In the genomic region with DNA sequence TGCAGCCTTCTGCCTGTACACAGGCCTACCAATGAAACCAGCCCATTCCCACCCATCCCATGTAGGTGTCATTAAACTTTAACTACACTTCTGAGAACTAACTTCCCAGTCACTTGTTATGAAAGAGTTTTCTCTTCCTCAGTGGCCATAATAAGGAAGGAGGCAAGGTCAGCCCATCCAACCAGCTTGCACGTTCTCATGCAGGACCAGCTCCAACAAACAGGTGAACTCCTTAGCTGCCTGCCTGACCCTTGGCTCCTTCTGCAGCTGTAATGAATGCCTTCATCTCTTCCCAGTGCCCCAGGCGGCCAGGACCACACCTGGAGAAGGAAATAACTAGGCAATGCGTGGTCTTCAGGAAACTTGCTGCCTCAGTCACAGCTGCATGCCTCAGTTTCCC, we compare ENCODE assay signal across 27 mouse cellular contexts. TPM values are rescaled to one million over a fixed set of nuclear protein-coding genes. Genes with fewer than 3 reads are reported as not detected.
A peak's percentile ranks its signal among the peaks of the same experiment; 100 is the strongest.
DNase-seq lines count a peak whose midpoint lies in the region; ATAC-seq and TF ChIP-seq lines count a peak whose summit lies in the region.
"Had no signal": no experiment of that assay in that cellular context is flagged by ENCODE, and none has a peak within 500 bp of the region (broad histone marks: within the 10 kb centered on the region; RNA-seq: fewer than 3 reads in every experiment).

No protein-coding gene starts in this region.

- WGBS in kidney, adult 2 months, result 32% methylated on average over 3 of the region's 3 CpGs
- WGBS in kidney, embryonic 14.5 days, result 59% methylated on average over 3 of the region's 3 CpGs
- 91% methylated on average over 3 of the region's 3 CpGs for WGBS in cerebellum, adult 2 months

- no peak for ATAC-seq in kidney, embryonic 14.5 days (ENCODE audit: low FRiP score, low TSS enrichment)
- ATAC-seq: CD4-positive, CD25-positive, alpha-beta regulatory T cell, adult 4 months; forebrain, embryonic 16.5 days; liver, embryonic 12.5 days; liver, postnatal 0 days had no signal

- no peaks in the 10 kb centered on the region for H3K27me3 ChIP-seq in kidney, adult 2 months (replicated peaks; ENCODE audit: control insufficient read depth, insufficient read depth, low read length)
- H3K27me3 ChIP-seq in kidney, embryonic 14.5 days (ENCODE audit: control insufficient read depth, insufficient read depth, low read length), result peaks cover 12% of the 10 kb centered on the region
- peaks cover 12% of the 10 kb centered on the region for H3K27me3 ChIP-seq in E14TG2a.4 (ENCODE audit: insufficient read depth, low read length)
- no peaks in the 10 kb centered on the region for H3K27me3 ChIP-seq in cerebellum, adult 2 months (ENCODE audit: control insufficient read depth, insufficient read depth, low read length)

- in situ Hi-C loops in ES-E14 (cut with MboI; ENCODE audit: low sequenced_read_pairs in 2 of 2, unreplicated experiment in 2 of 2), result no loop called here

- no peak for TF ChIP-seq CTCF in kidney, adult 2 months (conservative IDR thresholded peaks at IDR 0.05; ENCODE audit: insufficient read depth, insufficient read length, low read depth, low read length)
- TF ChIP-seq CTCF in E14TG2a.4 (conservative IDR thresholded peaks at IDR 0.05; ENCODE audit: low read length), result no peak
- TF ChIP-seq CTCF in cerebellum, adult 2 months (IDR thresholded peaks at IDR 0.05; ENCODE audit: borderline replicate concordance, insufficient read depth, low read depth, low read length), result no peak

- no peaks in the 10 kb centered on the region for H3K9me3 ChIP-seq in kidney, embryonic 14.5 days (ENCODE audit: control insufficient read depth, low read length)
- H3K9me3 ChIP-seq in E14TG2a.4 (ENCODE audit: low read length) (no peaks in the 10 kb centered on the region), ES-E14 (ENCODE audit: control insufficient read depth, insufficient read depth, low read depth, low read length) (no peaks in the 10 kb centered on the region)
- H3K9me3 ChIP-seq: G1E; heart, embryonic 12.5 days; hindbrain, embryonic 13.5 days; liver, embryonic 12.5 days; midbrain, embryonic 12.5 days had no signal

- H3K36me3 ChIP-seq in kidney, adult 2 months (ENCODE audit: control insufficient read depth, insufficient read depth, low read length), result no peaks in the 10 kb centered on the region
- H3K36me3 ChIP-seq in kidney, embryonic 14.5 days (ENCODE audit: control insufficient read depth, insufficient read depth, low read length), result no peaks in the 10 kb centered on the region
- H3K36me3 ChIP-seq in E14TG2a.4 (ENCODE audit: insufficient read depth, low read length), result no peaks in the 10 kb centered on the region
- H3K36me3 ChIP-seq in ES-E14 (ENCODE audit: control insufficient read depth, insufficient read depth, low read length, poor library complexity, severe bottlenecking), result no peaks in the 10 kb centered on the region
- H3K36me3 ChIP-seq: G1E; heart, embryonic 12.5 days; hindbrain, embryonic 13.5 days; liver, embryonic 12.5 days; midbrain, embryonic 12.5 days had no signal

- no peak for TF ChIP-seq POLR2A in kidney, adult 2 months (IDR thresholded peaks at IDR 0.05; ENCODE audit: low read depth, low read length)
- no peak for TF ChIP-seq POLR2A in cerebellum, adult 2 months (IDR thresholded peaks at IDR 0.05; ENCODE audit: borderline replicate concordance, insufficient read depth, low read length)

- no peak overlapping the region for H3K9ac ChIP-seq in kidney, embryonic 14.5 days (ENCODE audit: low read depth, low read length)
- no peak overlapping the region for H3K9ac ChIP-seq in ES-E14 (ENCODE audit: insufficient read depth, low read depth, low read length, poor library complexity, severe bottlenecking)
- H3K9ac ChIP-seq: heart, embryonic 12.5 days; hindbrain, embryonic 13.5 days; liver, embryonic 12.5 days; liver, postnatal 0 days; midbrain, embryonic 12.5 days had no signal

- peak; percentile 90 for DNase-seq in kidney, adult 2 months
- no peak for DNase-seq in ES-E14 (ENCODE audit: low read depth, low spot score)
- peak; percentile 60 to 80 for DNase-seq in kidney, postnatal 36 days
- no peak for DNase-seq in embryo, embryonic 10.5 days (ENCODE audit: low spot score)
- no peak for DNase-seq in cerebellum, adult 2 months
- DNase-seq: adrenal gland, postnatal 10 days; cerebellum, postnatal 10 days; heart, adult 2 months; heart, postnatal 4 days; layer of hippocampus, adult 9-11 months; left cerebral cortex, postnatal 4 days; liver, postnatal 0 days; lung, postnatal 36 days; thymus, postnatal 14 days had no signal

- no peak overlapping the region for H3K27ac ChIP-seq in kidney, adult 2 months (ENCODE audit: insufficient read depth, low read depth, low read length)
- H3K27ac ChIP-seq in kidney, embryonic 14.5 days (ENCODE audit: low read depth, low read length), result no peak overlapping the region
- peak overlapping the region; percentile 91; the same call in 1 of the 2 replicates for H3K27ac ChIP-seq in ES-E14 (ENCODE audit: insufficient read depth, low read depth, low read length, poor library complexity, severe bottlenecking)
- H3K27ac ChIP-seq in cerebellum, adult 2 months (ENCODE audit: insufficient read depth, low read length), result no peak overlapping the region
- H3K27ac ChIP-seq: heart, adult 2 months; hindbrain, embryonic 13.5 days; left cerebral cortex, adult 2 months; liver, embryonic 12.5 days; midbrain, embryonic 12.5 days had no signal

- no peak overlapping the region for H3K4me3 ChIP-seq in kidney, adult 2 months (ENCODE audit: insufficient read depth, low read depth, low read length)
- no peak overlapping the region for H3K4me3 ChIP-seq in kidney, embryonic 14.5 days (ENCODE audit: low read length)
- peak overlapping the region; percentile 63; the same call in 1 of the 2 replicates for H3K4me3 ChIP-seq in E14TG2a.4 (replicated peaks; ENCODE audit: low read length)
- H3K4me3 ChIP-seq in ES-E14 (ENCODE audit: insufficient read depth in 1 of 2, low read depth in 1 of 2, low read length in 2 of 2, poor library complexity in 1 of 2, severe bottlenecking in 1 of 2), result no peak overlapping the region
- no peak overlapping the region for H3K4me3 ChIP-seq in cerebellum, adult 2 months (replicated peaks; ENCODE audit: insufficient read depth, low read depth, low read length)
- H3K4me3 ChIP-seq: erythroblast, embryonic 14.5 days; heart, adult 2 months; heart, embryonic 12.5 days; hindbrain, embryonic 13.5 days; left cerebral cortex, adult 2 months; liver, embryonic 12.5 days; midbrain, embryonic 12.5 days had no signal

- no peak overlapping the region for H3K4me2 ChIP-seq in kidney, embryonic 14.5 days (replicated peaks; ENCODE audit: low read depth, low read length)
- H3K4me2 ChIP-seq: heart, embryonic 12.5 days; hindbrain, embryonic 13.5 days had no signal

- H3K4me1 ChIP-seq in kidney, adult 2 months (ENCODE audit: control insufficient read depth, insufficient read depth, low read length), result peaks cover 12% of the 10 kb centered on the region
- no peaks in the 10 kb centered on the region for H3K4me1 ChIP-seq in kidney, embryonic 14.5 days (ENCODE audit: control insufficient read depth, insufficient read depth, low read length)
- H3K4me1 ChIP-seq in E14TG2a.4 (replicated peaks; ENCODE audit: low read depth, low read length) (peaks cover 67% of the 10 kb centered on the region), ES-E14 (ENCODE audit: control insufficient read depth in 2 of 2, insufficient read depth in 2 of 2, low read length in 2 of 2, poor library complexity in 1 of 2) (peaks cover 3 to 30% of the 10 kb centered on the region in 2 experiments; a peak in 3 of 4 replicates)
- H3K4me1 ChIP-seq in cerebellum, adult 2 months (ENCODE audit: control insufficient read depth, insufficient read depth, low read length), result peaks cover 7% of the 10 kb centered on the region

TF ChIP-seq in ES-E14, 5 proteins besides CTCF, POLR2A, EP300 and RAD21:
- TF ChIP-seq ZNF384 (IDR thresholded peaks at IDR 0.05; ENCODE audit: low read depth, low read length) (no peak), HCFC1 (IDR thresholded peaks at IDR 0.05; ENCODE audit: borderline replicate concordance, insufficient read depth, low read length) (no peak), MAFK (IDR thresholded peaks at IDR 0.05; ENCODE audit: insufficient read depth, low read depth, low read length) (no peak), ZC3H11A (IDR thresholded peaks at IDR 0.05; ENCODE audit: borderline replicate concordance, low read depth, low read length) (no peak), CHD2 (IDR thresholded peaks at IDR 0.05; ENCODE audit: low read depth, low read length) (no peak)

RNA-seq across cellular contexts. Expression of gene Car4, which starts 11.7 kb away (rescaled TPM):
- polyA plus RNA-seq in kidney, adult 2 months (2012; rRNA removed), result 91.5 and 107 TPM in 2 replicates
- polyA plus RNA-seq in kidney, embryonic 14.5 days (2014; fragmentation: Nextera tagmentation; extraction: Ambion mirVana), result 58.6 and 65.3 TPM in 2 replicates
- total RNA-seq in ES-E14 (2012; rRNA removed), result 17.1 and 17.3 TPM in 2 replicates
- polyA plus RNA-seq in cerebellum, adult 2 months (2012; rRNA removed), result 187 and 208 TPM in 2 replicates
- total RNA-seq: common myeloid progenitor, adult 5-6 weeks; G1E; megakaryocyte, adult 5-6 weeks had no signal
- polyA plus RNA-seq: CD4-positive, CD25-positive, alpha-beta regulatory T cell, adult 4 months; erythroblast, embryonic 14.5 days; G1E; liver, postnatal 0 days had no signal

RNA-seq across cellular contexts. Expression of gene Znhit3, which starts 29.7 kb away (rescaled TPM):
- 9.2 and 11.0 TPM in 2 replicates for polyA plus RNA-seq in kidney, adult 2 months (2012; rRNA removed)
- polyA plus RNA-seq in kidney, embryonic 14.5 days (2014; fragmentation: Nextera tagmentation; extraction: Ambion mirVana), result 71.6 and 81.0 TPM in 2 replicates
- 57.4 and 80.4 TPM in 2 replicates for total RNA-seq in ES-E14 (2012; rRNA removed)
- polyA plus RNA-seq in cerebellum, adult 2 months (2012; rRNA removed), result 44.7 and 47.5 TPM in 2 replicates

Comparison
In these comparisons a context has a peak if more than half of its experiments do, and no peak if none do; other contexts are left out.
1. DNase-seq: peak in kidney, adult 2 months (single experiment) and kidney, postnatal 36 days (2 of 2); none in ES-E14 (single experiment), embryo, embryonic 10.5 days (single experiment) and cerebellum, adult 2 months (0 of 2).